Mouse (Mus musculus): ENCODE measurements around the gene Npas1. TPM values are rescaled to one million over a fixed set of nuclear protein-coding genes. Genes with fewer than 3 reads are reported as not detected.

Npas1 gene
- polyA plus RNA-seq, 1 experiment from 2014 or later, result 0.16 TPM

- H3K27ac ChIP-seq, result no peak overlapping the region
- ATAC-seq (replicated peaks; ENCODE audit: insufficient number of reproducible peaks, insufficient read depth, low FRiP score, low read depth), result no peak
- H3K9me3 ChIP-seq (replicated peaks), result no peaks in the 10 kb centered on the region
- no peak overlapping the region for H3K9ac ChIP-seq
- H3K27me3 ChIP-seq, result no peaks in the 10 kb centered on the region
- peaks cover 46% of the 10 kb centered on the region for H3K4me1 ChIP-seq (replicated peaks)
- H3K4me2 ChIP-seq, result no peak overlapping the region
- 78% methylated on average over 3 of the region's 3 CpGs for WGBS
- no peak overlapping the region for H3K4me3 ChIP-seq
- H3K36me3 ChIP-seq, result peaks cover 24% of the 10 kb centered on the region
These were observed 62.1 kb downstream of the Npas1 start for GRCm38 (mm10) chr7:16415426-16415825.

DNA sequence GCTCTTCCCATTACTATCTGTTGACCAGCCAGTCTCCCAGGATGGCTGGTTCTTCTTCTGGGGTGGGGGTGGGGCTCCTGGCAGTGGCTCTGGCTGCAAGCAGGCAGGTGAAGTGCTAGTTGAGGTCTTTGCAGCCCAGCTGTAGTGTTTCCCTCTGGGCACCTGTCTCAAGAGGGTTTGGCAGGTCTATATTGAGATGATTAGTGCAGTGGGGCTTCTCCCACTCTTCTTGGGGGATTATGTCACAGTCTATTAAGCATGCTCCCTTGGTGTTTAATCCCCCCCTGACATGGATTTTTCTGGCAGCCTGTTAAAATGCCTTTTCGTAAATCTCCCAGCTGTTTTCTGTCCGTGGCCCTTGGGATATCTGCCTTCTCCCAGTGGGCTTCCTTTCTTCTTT lies 64.6 kb downstream of the Npas1 start:
- Histone ChIP-seq H3K9me3 (replicated peaks) (no peaks in the 10 kb centered on the region), H3K27ac (no peak overlapping the region), H3K36me3 (0 out of 2 replicates have a peak, but pooled peaks cover 4% of the 10 kb centered on the region), H3K9ac (no peak overlapping the region), H3K27me3 (no peaks in the 10 kb centered on the region), H3K4me1 (replicated peaks) (peaks cover 43% of the 10 kb centered on the region), H3K4me2 (no peak overlapping the region), H3K4me3 (no peak overlapping the region)
- WGBS, result 70% methylated on average over 2 of the region's 2 CpGs
- ATAC-seq (replicated peaks; ENCODE audit: insufficient number of reproducible peaks, insufficient read depth, low FRiP score, low read depth), result no peak

DNA sequence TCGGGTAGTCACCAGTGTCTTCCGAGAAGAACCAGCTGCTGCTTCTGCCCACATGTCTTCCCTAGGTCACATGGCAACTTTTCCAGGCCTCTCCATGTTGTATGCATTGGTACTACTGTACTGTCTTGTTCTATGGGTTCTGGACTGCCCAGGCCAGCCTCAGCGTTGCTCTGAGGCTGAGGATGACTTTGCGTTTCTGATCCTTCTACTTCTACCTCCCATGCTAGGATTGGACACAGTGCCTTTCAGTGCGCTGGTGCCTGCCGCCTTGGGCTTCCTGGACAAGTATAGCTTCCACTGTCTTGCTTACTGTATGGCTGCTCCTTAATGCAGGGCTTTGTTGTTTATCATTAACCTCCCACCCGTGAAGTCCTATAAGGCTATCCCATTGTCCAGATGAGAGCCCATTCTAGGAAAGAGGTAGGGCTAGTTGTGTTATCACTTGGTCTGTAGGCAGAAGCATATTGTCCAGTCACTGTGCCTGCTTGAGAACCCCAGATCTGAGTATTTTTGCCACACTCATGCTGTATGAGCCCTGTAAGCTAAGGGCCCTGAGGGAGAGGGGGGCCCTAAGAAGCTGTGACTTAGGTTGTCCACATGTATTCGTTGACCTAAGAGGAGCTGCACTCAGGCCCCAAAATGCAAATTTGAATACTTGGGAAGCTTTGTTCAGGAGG lies 65.2 kb downstream of the Npas1 start:
- Histone ChIP-seq H3K4me3 (no peak overlapping the region), H3K4me2 (no peak overlapping the region), H3K9ac (no peak overlapping the region), H3K9me3 (replicated peaks) (no peaks in the 10 kb centered on the region), H3K4me1 (replicated peaks) (peaks cover 39% of the 10 kb centered on the region), H3K27ac (no peak overlapping the region), H3K27me3 (no peaks in the 10 kb centered on the region), H3K36me3 (0 out of 2 replicates have a peak, but pooled peaks cover under 1% of the 10 kb centered on the region)
- 76% methylated on average over 8 of the region's 8 CpGs for WGBS
- ATAC-seq (replicated peaks; ENCODE audit: insufficient number of reproducible peaks, insufficient read depth, low FRiP score, low read depth), result no peak

GRCm38 (mm10) chr7:16411100-16411499 lies 66.4 kb downstream of the Npas1 start:
- H3K9me3 ChIP-seq (replicated peaks), result no peaks in the 10 kb centered on the region
- no peak overlapping the region for H3K4me3 ChIP-seq
- H3K4me1 ChIP-seq (replicated peaks), result peaks cover 35% of the 10 kb centered on the region
- ATAC-seq (replicated peaks; ENCODE audit: insufficient number of reproducible peaks, insufficient read depth, low FRiP score, low read depth), result no peak
- H3K36me3 ChIP-seq, result no peaks in the 10 kb centered on the region
- H3K9ac ChIP-seq, result no peak overlapping the region
- no peak overlapping the region for H3K27ac ChIP-seq
- no peaks in the 10 kb centered on the region for H3K27me3 ChIP-seq
- H3K4me2 ChIP-seq, result no peak overlapping the region
- 88% methylated on average over 5 of the region's 5 CpGs for WGBS

- no peak for ATAC-seq (replicated peaks; ENCODE audit: insufficient number of reproducible peaks, insufficient read depth, low FRiP score, low read depth)
- Histone ChIP-seq H3K36me3 (no peaks in the 10 kb centered on the region), H3K9me3 (replicated peaks) (no peaks in the 10 kb centered on the region), H3K4me1 (replicated peaks) (peaks cover 45% of the 10 kb centered on the region), H3K27me3 (no peaks in the 10 kb centered on the region), H3K4me2 (no peak overlapping the region), H3K4me3 (no peak overlapping the region), H3K27ac (no peak overlapping the region), H3K9ac (no peak overlapping the region)
- WGBS, result 80% methylated on average over 3 of the region's 3 CpGs
These were observed 70.5 kb downstream of the Npas1 start for GRCm38 (mm10) chr7:16406978-16407377.

Other genes with a start within 250 kb of the Npas1 start
- gene C5ar2, start 233.6 kb downstream of the Npas1 start, polyA plus RNA-seq (2015; fragmentation: Nextera tagmentation; extraction: Ambion mirVana), result 0.76 and 1.1 TPM in 2 replicates
- 2.0 and 4.1 TPM in 2 replicates for gene C5ar1, start 218.2 kb downstream of the Npas1 start, polyA plus RNA-seq (2015; fragmentation: Nextera tagmentation; extraction: Ambion mirVana)
- 8.8 and 11.1 TPM in 2 replicates for gene Inafm1, start 204.1 kb downstream of the Npas1 start, polyA plus RNA-seq (2015; fragmentation: Nextera tagmentation; extraction: Ambion mirVana)
- gene Ccdc9, start 190.9 kb downstream of the Npas1 start, polyA plus RNA-seq (2015; fragmentation: Nextera tagmentation; extraction: Ambion mirVana), result 14.4 and 18.3 TPM in 2 replicates
- gene Bbc3, start 169.3 kb downstream of the Npas1 start, polyA plus RNA-seq (2015; fragmentation: Nextera tagmentation; extraction: Ambion mirVana), result 6.6 and 6.9 TPM in 2 replicates
- 187 and 209 TPM in 2 replicates for gene Sae1, start 89.9 kb downstream of the Npas1 start, polyA plus RNA-seq (2015; fragmentation: Nextera tagmentation; extraction: Ambion mirVana)
- gene Zc3h4, start 76.8 kb downstream of the Npas1 start, polyA plus RNA-seq (2015; fragmentation: Nextera tagmentation; extraction: Ambion mirVana), result 7.9 and 13.2 TPM in 2 replicates
- 76.1 and 76.3 TPM in 2 replicates for gene Tmem160, start 24.9 kb downstream of the Npas1 start, polyA plus RNA-seq (2015; fragmentation: Nextera tagmentation; extraction: Ambion mirVana)
- gene Arhgap35, start 137.3 kb upstream of the Npas1 start, polyA plus RNA-seq (2015; fragmentation: Nextera tagmentation; extraction: Ambion mirVana), result 12.6 and 15.6 TPM in 2 replicates
- gene Ceacam15, start 198.0 kb upstream of the Npas1 start, polyA plus RNA-seq (2015; fragmentation: Nextera tagmentation; extraction: Ambion mirVana), result 0.60 and 0.68 TPM in 2 replicates
- not detected in 2 replicates for gene Ceacam9, start 244.2 kb upstream of the Npas1 start, polyA plus RNA-seq (2015; fragmentation: Nextera tagmentation; extraction: Ambion mirVana)